ENCODE assay signal across 21 mouse cellular contexts in genomic region chr9:118396425-118397053, GRCm38 (mm10).
DNase-seq lines count a peak whose midpoint lies in the region; ATAC-seq and TF ChIP-seq lines count a peak whose summit lies in the region.
"Had no signal": no experiment of that assay in that cellular context is flagged by ENCODE, and none has a peak within 500 bp of the region (broad histone marks: within the 10 kb centered on the region; RNA-seq: fewer than 3 reads in every experiment).

No protein-coding gene starts in this region.

- no peak for TF ChIP-seq POLR2A in spleen, adult 2 months (IDR thresholded peaks at IDR 0.05; ENCODE audit: low read depth, low read length)

- no peaks in the 10 kb centered on the region for H3K36me3 ChIP-seq in spleen, adult 2 months (ENCODE audit: control insufficient read depth, insufficient read depth, low read length)
- no peaks in the 10 kb centered on the region for H3K36me3 ChIP-seq in intestine, embryonic 15.5 days
- H3K36me3 ChIP-seq: forebrain, embryonic 10.5 days; hindbrain, embryonic 10.5 days; liver, embryonic 15.5 days; midbrain, embryonic 12.5 days had no signal

- no peak overlapping the region for H3K4me3 ChIP-seq in spleen, adult 2 months (ENCODE audit: extremely low read depth, insufficient read depth, insufficient read length)
- H3K4me3 ChIP-seq in intestine, embryonic 15.5 days (replicated peaks) = no peak overlapping the region
- H3K4me3 ChIP-seq: forebrain, embryonic 10.5 days; hindbrain, embryonic 10.5 days; liver, embryonic 15.5 days; midbrain, embryonic 12.5 days had no signal

- no peak overlapping the region for H3K9ac ChIP-seq in intestine, embryonic 15.5 days
- H3K9ac ChIP-seq: liver, embryonic 15.5 days; midbrain, embryonic 12.5 days had no signal

- no peak for DNase-seq in spleen, adult 2 months (ENCODE audit: low read depth in 1 of 2, low spot score in 2 of 2)
- no peak for DNase-seq in spleen, adult 12 weeks (ENCODE audit: low spot score)
- DNase-seq in natural killer cell, adult 2 months (ENCODE audit: low spot score in 2 of 2) = peak; percentile 39 to 56
- no peak for DNase-seq in liver
- DNase-seq in adrenal gland, postnatal 10 days = no peak
- no peak for DNase-seq in kidney, postnatal 25 days
- DNase-seq: cerebellum, adult 18-20 months; gastrocnemius, postnatal 36 days; kidney, postnatal 14 days; left cerebral cortex, postnatal 4 days; lung, postnatal 14 days; right cerebral cortex, postnatal 4 days had no signal

- peak overlapping the region; percentile 85 for H3K27ac ChIP-seq in spleen, adult 2 months (ENCODE audit: insufficient read depth, low read length)
- H3K27ac ChIP-seq in intestine, embryonic 15.5 days = no peak overlapping the region
- H3K27ac ChIP-seq: forebrain, embryonic 10.5 days; hindbrain, embryonic 10.5 days; liver, embryonic 15.5 days; midbrain, embryonic 12.5 days had no signal

- 26% methylated on average over 2 of the region's 2 CpGs for whole genome bisulfite sequencing in spleen, adult 2 months
- 79% methylated on average over 2 of the region's 2 CpGs for WGBS in intestine, embryonic 15.5 days

- no peak for TF ChIP-seq CTCF in spleen, adult 2 months (IDR thresholded peaks at IDR 0.05; ENCODE audit: extremely low read depth, insufficient read depth, insufficient read length, insufficient replicate concordance)

- H3K27me3 ChIP-seq in spleen, adult 2 months (ENCODE audit: control insufficient read depth, insufficient read depth, low read length) = no peaks in the 10 kb centered on the region
- H3K27me3 ChIP-seq in intestine, embryonic 15.5 days (replicated peaks) = no peaks in the 10 kb centered on the region
- H3K27me3 ChIP-seq: liver, embryonic 15.5 days; Patski had no signal

- no peaks in the 10 kb centered on the region for H3K9me3 ChIP-seq in intestine, embryonic 15.5 days
- H3K9me3 ChIP-seq: forebrain, embryonic 10.5 days; hindbrain, embryonic 10.5 days; liver, embryonic 15.5 days; midbrain, embryonic 12.5 days had no signal

- peaks cover 4% of the 10 kb centered on the region; the same call in 1 of the 2 replicates for H3K4me1 ChIP-seq in spleen, adult 2 months (ENCODE audit: control insufficient read depth, insufficient read depth, insufficient read length)
- H3K4me1 ChIP-seq in intestine, embryonic 15.5 days (replicated peaks) = no peaks in the 10 kb centered on the region
- H3K4me1 ChIP-seq: forebrain, embryonic 10.5 days; hindbrain, embryonic 10.5 days; liver, embryonic 15.5 days; midbrain, embryonic 12.5 days had no signal

- 0 out of 2 replicates have a peak, but pooled peaks have one; percentile 17 for ATAC-seq in common myeloid progenitor, adult 5-6 weeks (replicated peaks; ENCODE audit: low read depth, poor library complexity, severe bottlenecking)
- ATAC-seq in intestine, embryonic 15.5 days = no peak
- ATAC-seq: intestine, embryonic 16.5 days; Patski had no signal

- no peak overlapping the region for H3K4me2 ChIP-seq in intestine, embryonic 15.5 days (replicated peaks)
- H3K4me2 ChIP-seq: heart, embryonic 11.5 days; liver, embryonic 15.5 days; midbrain, embryonic 12.5 days had no signal

Comparison
In these comparisons a context has a peak if more than half of its experiments do, and no peak if none do; other contexts are left out.
1. DNase-seq: peak in natural killer cell, adult 2 months (2 of 2); none in spleen, adult 2 months (0 of 2), spleen, adult 12 weeks (single experiment), liver (single experiment), adrenal gland, postnatal 10 days (single experiment) and kidney, postnatal 25 days (0 of 2).